In genomic region chr4:86413388-86413787, GRCm38 (mm10) we compare ENCODE assay signal across 15 mouse cellular contexts.
"Had no signal": no experiment of that assay in that cellular context is flagged by ENCODE, and none has a peak within 500 bp of the region (broad histone marks: within the 10 kb centered on the region; RNA-seq: fewer than 3 reads in every experiment).

No protein-coding gene starts in this region.

- H3K36me3 ChIP-seq: liver, embryonic 15.5 days; midbrain, embryonic 10.5 days had no signal

- ATAC-seq: lung, postnatal 0 days; midbrain, embryonic 16.5 days had no signal

- H3K9ac ChIP-seq: liver, embryonic 15.5 days had no signal

- DNase-seq: kidney, adult 8-10 months; kidney, postnatal 25 days; layer of hippocampus, adult 9-11 months; layer of hippocampus, postnatal 36 days; lung, adult 2 months; lung, postnatal 36 days; right cerebral cortex, postnatal 4 days; spleen, adult 18-20 months; thymus, adult 18-20 months; thymus, postnatal 14 days had no signal

- H3K27ac ChIP-seq: liver, embryonic 15.5 days; midbrain, embryonic 10.5 days had no signal

- H3K4me2 ChIP-seq: liver, embryonic 11.5 days; liver, embryonic 15.5 days had no signal

- H3K4me3 ChIP-seq: liver, embryonic 15.5 days; midbrain, embryonic 10.5 days had no signal

- H3K9me3 ChIP-seq: liver, embryonic 15.5 days; midbrain, embryonic 10.5 days had no signal

- H3K4me1 ChIP-seq: liver, embryonic 15.5 days had no signal

- H3K27me3 ChIP-seq: liver, embryonic 15.5 days had no signal
